Comparison of ENCODE assay signal across 13 mouse cellular contexts in genomic region chr13:98877165-98877564, GRCm38 (mm10).
"Had no signal": no experiment of that assay in that cellular context is flagged by ENCODE, and none has a peak within 500 bp of the region (broad histone marks: within the 10 kb centered on the region; RNA-seq: fewer than 3 reads in every experiment).

No protein-coding gene starts in this region.

- DNase-seq: gastrocnemius, adult 2 months; gastrocnemius, postnatal 10 days; gastrocnemius, postnatal 25 days; heart, adult 2 months; heart, postnatal 14 days; heart, postnatal 4 days; kidney, adult 18-20 months; kidney, adult 8-10 months; kidney, postnatal 25 days; kidney, postnatal 4 days; liver; liver, embryonic 13.5 days; liver, postnatal 0 days had no signal
